Mouse (Mus musculus) liver, postnatal 0 days (tissue): Measurements from ENCODE around the gene Mr1. TPM values are rescaled to one million over a fixed set of nuclear protein-coding genes. Genes with fewer than 3 reads are reported as not detected.

ENCODE experiments used
- ATAC-seq: fragments of 200-750 bp; cut with Nextera tagmentation; 2 replicates; pipeline ENCODE4 v1.8.0; 2017; ENCODE audit warnings: mild to moderate bottlenecking, moderate library complexity
- DNase-seq: peaks from one replicate; pipeline ENCODE4 v3.0.0-alpha.2; 2016
- H3K27ac ChIP-seq: fragments of 300-500 bp; sonication (generic); 2 replicates; pipeline ENCODE4 v1.5.1; 2014; ENCODE audit warnings: antibody characterized with exemption, moderate library complexity, mild to moderate bottlenecking, low read depth
- H3K27me3 ChIP-seq: fragments of 300-500 bp; sonication (generic); 2 replicates; pipeline ENCODE4 v1.6.1; 2014; ENCODE audit warnings: low read length, control low read depth, mixed read lengths; ENCODE audit not compliant: insufficient read depth
- H3K36me3 ChIP-seq: fragments of 300-500 bp; sonication (generic); replicated peaks from 2 replicates; pipeline ENCODE4 v1.6.1; 2014; ENCODE audit warnings: mild to moderate bottlenecking, control low read depth, low read length, moderate library complexity, mixed read lengths; ENCODE audit not compliant: insufficient read depth
- H3K4me1 ChIP-seq: fragments of 300-500 bp; sonication (generic); 2 replicates; pipeline ENCODE4 v1.6.1; 2014; ENCODE audit warnings: antibody characterized with exemption, mild to moderate bottlenecking, control low read depth; ENCODE audit not compliant: insufficient read depth
- H3K4me2 ChIP-seq: fragments of 300-500 bp; sonication (generic); 2 replicates; pipeline ENCODE4 v1.6.1; 2014; ENCODE audit warnings: low read depth, mild to moderate bottlenecking, low read length, moderate library complexity, mixed read lengths
- H3K4me3 ChIP-seq: fragments of 300-500 bp; sonication (generic); 2 replicates; pipeline ENCODE4 v1.5.1; 2014; ENCODE audit warnings: low read depth, low read length
- H3K9ac ChIP-seq: fragments of 300-500 bp; sonication (generic); replicated peaks from 2 replicates; pipeline ENCODE4 v1.6.1; 2014; ENCODE audit warnings: mild to moderate bottlenecking, moderate library complexity
- H3K9me3 ChIP-seq: fragments of 300-500 bp; sonication (generic); 2 replicates; pipeline ENCODE4 v1.6.1; 2016; ENCODE audit warnings: mild to moderate bottlenecking, control low read depth, low read length, mixed read lengths
- CTCF ChIP-seq: sonication (generic); IDR thresholded peaks from 2 replicates; pipeline ENCODE4 v1.5.1; 2016; ENCODE audit warnings: antibody characterized with exemption, low read depth
- EP300 ChIP-seq: IDR thresholded peaks from 2 replicates; pipeline ENCODE4 v1.6.1; 2016; ENCODE audit warnings: antibody characterized with exemption, low read depth, mild to moderate bottlenecking
- WGBS: fragments of 180-500 bp; shearing (Covaris S2); extraction: QIAGEN DNeasy Blood & Tissue Kit; methylation state at CpG from one replicate; pipeline ENCODE4 v1.1.7; 2014; ENCODE audit not compliant: insufficient replicate concordance; 5-methylcytosine and 5-hydroxymethylcytosine counted together
- polyA plus RNA-seq: library from polyadenylated mRNA; unstranded; fragments of >200 nt; fragmentation: Nextera tagmentation; extraction: Ambion mirVana; gene quantifications from 2 replicates; pipeline ENCODE4 v1.2.1, GENCODE M21; 2015

Gene Mr1
- polyA plus RNA-seq, 1 experiment from 2014 or later = 0.78 TPM

- no peaks in the 10 kb centered on the region for H3K27me3 ChIP-seq
- H3K9me3 ChIP-seq = no peaks in the 10 kb centered on the region
- WGBS = 87% methylated on average over 7 of the region's 7 CpGs
- H3K4me2 ChIP-seq = no peak overlapping the region
- no peaks in the 10 kb centered on the region for H3K36me3 ChIP-seq
- no peak overlapping the region for H3K9ac ChIP-seq
- H3K4me3 ChIP-seq = no peak overlapping the region
- ATAC-seq (no peak), DNase-seq (no peak)
- TF ChIP-seq EP300 = no peak
- TF ChIP-seq CTCF = no peak
- H3K4me1 ChIP-seq = peaks cover 59% of the 10 kb centered on the region
- no peak overlapping the region for H3K27ac ChIP-seq
Measured at GRCm38 (mm10) chr1:155090327-155090726, 56.3 kb downstream of the Mr1 start.

- Histone ChIP-seq H3K4me1 (peaks cover 68% of the 10 kb centered on the region), H3K27ac (no peak overlapping the region), H3K36me3 (no peaks in the 10 kb centered on the region), H3K9me3 (no peaks in the 10 kb centered on the region), H3K27me3 (no peaks in the 10 kb centered on the region), H3K4me3 (no peak overlapping the region), H3K4me2 (no peak overlapping the region), H3K9ac (no peak overlapping the region)
- TF ChIP-seq CTCF = no peak
- no peak for TF ChIP-seq EP300
- 44% methylated on average over 16 of the region's 16 CpGs for WGBS
- ATAC-seq (no peak; the same call in 1 of the 2 replicates), DNase-seq (no peak)
Measured at GRCm38 (mm10) chr1:155088847-155089603, 57.6 kb downstream of the Mr1 start.

- 79% methylated on average over 4 of the region's 4 CpGs for WGBS
- Histone ChIP-seq H3K9me3 (no peaks in the 10 kb centered on the region), H3K4me1 (peaks cover 68% of the 10 kb centered on the region), H3K27ac (no peak overlapping the region), H3K4me2 (no peak overlapping the region), H3K36me3 (no peaks in the 10 kb centered on the region), H3K27me3 (0 out of 2 replicates have a peak, but pooled peaks cover under 1% of the 10 kb centered on the region), H3K4me3 (no peak overlapping the region), H3K9ac (no peak overlapping the region)
- DNase-seq (no peak), ATAC-seq (no peak)
- TF ChIP-seq CTCF (no peak), EP300 (no peak)
Measured at GRCm38 (mm10) chr1:155088046-155088445, 58.6 kb downstream of the Mr1 start.

- WGBS = 20% methylated on average over 4 of the region's 4 CpGs
- Histone ChIP-seq H3K9me3 (no peaks in the 10 kb centered on the region), H3K36me3 (no peaks in the 10 kb centered on the region), H3K27ac (no peak overlapping the region), H3K4me1 (peaks cover 64% of the 10 kb centered on the region), H3K27me3 (0 out of 2 replicates have a peak, but pooled peaks cover 3% of the 10 kb centered on the region), H3K4me2 (no peak overlapping the region), H3K9ac (no peak overlapping the region; the same call in 1 of the 2 replicates), H3K4me3 (no peak overlapping the region)
- ATAC-seq = no peak
- TF ChIP-seq CTCF (no peak), EP300 (no peak)
- no peak for DNase-seq
Measured at GRCm38 (mm10) chr1:155086893-155087292, 59.7 kb downstream of the Mr1 start.

- Histone ChIP-seq H3K4me2 (no peak overlapping the region), H3K36me3 (no peaks in the 10 kb centered on the region), H3K9ac (no peak overlapping the region; the same call in 1 of the 2 replicates), H3K27ac (no peak overlapping the region), H3K27me3 (0 out of 2 replicates have a peak, but pooled peaks cover 3% of the 10 kb centered on the region), H3K4me1 (peaks cover 59% of the 10 kb centered on the region), H3K9me3 (no peaks in the 10 kb centered on the region), H3K4me3 (no peak overlapping the region)
- no peak for TF ChIP-seq CTCF
- no peak for TF ChIP-seq EP300
- DNase-seq (no peak), ATAC-seq (no peak)
- 37% methylated on average over 7 of the region's 7 CpGs for WGBS
Measured at GRCm38 (mm10) chr1:155086416-155086815, 60.2 kb downstream of the Mr1 start.

- TF ChIP-seq CTCF = no peak
- no peak for TF ChIP-seq EP300
- ATAC-seq (no peak), DNase-seq (no peak)
- H3K4me2 ChIP-seq = no peak overlapping the region
- WGBS = 43% methylated on average over 8 of the region's 8 CpGs
- H3K27ac ChIP-seq = peak overlapping the region; percentile 94; the same call in 1 of the 2 replicates
- H3K4me1 ChIP-seq = peaks cover 51% of the 10 kb centered on the region
- H3K27me3 ChIP-seq = 0 out of 2 replicates have a peak, but pooled peaks cover 3% of the 10 kb centered on the region
- no peak overlapping the region for H3K4me3 ChIP-seq
- H3K36me3 ChIP-seq = no peaks in the 10 kb centered on the region
- no peak overlapping the region for H3K9ac ChIP-seq
- no peaks in the 10 kb centered on the region for H3K9me3 ChIP-seq
Measured at GRCm38 (mm10) chr1:155084839-155085238, 61.8 kb downstream of the Mr1 start.
